Mouse (Mus musculus) stomach, postnatal 0 days (tissue): ENCODE results near the gene Cuedc1.

Experiments used
- CTCF ChIP-seq: IDR thresholded peaks from 2 replicates; pipeline ENCODE4 v1.5.1; 2016; ENCODE audit warnings: antibody characterized with exemption, low read depth, mild to moderate bottlenecking, moderate library complexity
- EP300 ChIP-seq: optimal IDR thresholded peaks from 2 replicates; pipeline ENCODE3; 2016; ENCODE audit warnings: antibody characterized with exemption

GRCm38 (mm10) chr11:88221929-88222475 lies 124.1 kb downstream of the Cuedc1 start:
- TF ChIP-seq CTCF (no peak), EP300 (no peak)
